Mouse (Mus musculus) stomach, adult 2 months (tissue): ENCODE results near the gene Tsga10. TPM values are rescaled to one million over a fixed set of nuclear protein-coding genes. Genes with fewer than 3 reads are reported as not detected.

Experiments used
- polyA plus RNA-seq: library from polyadenylated mRNA; depleted of rRNA; stranded (reverse); fragments of >200 nt; gene quantifications from 2 replicates; pipeline ENCODE4 v1.2.3, GENCODE M21; 2012; rRNA removed

The Tsga10 gene
- polyA plus RNA-seq: 0.03 and 0.08 TPM in 2 replicates

GRCm38 (mm10) chr1:37866286-37866685 lies at the start of gene Tsga10:
Gene Tsga10, minus strand, starts transcription at chr1:37866429.

DNA sequence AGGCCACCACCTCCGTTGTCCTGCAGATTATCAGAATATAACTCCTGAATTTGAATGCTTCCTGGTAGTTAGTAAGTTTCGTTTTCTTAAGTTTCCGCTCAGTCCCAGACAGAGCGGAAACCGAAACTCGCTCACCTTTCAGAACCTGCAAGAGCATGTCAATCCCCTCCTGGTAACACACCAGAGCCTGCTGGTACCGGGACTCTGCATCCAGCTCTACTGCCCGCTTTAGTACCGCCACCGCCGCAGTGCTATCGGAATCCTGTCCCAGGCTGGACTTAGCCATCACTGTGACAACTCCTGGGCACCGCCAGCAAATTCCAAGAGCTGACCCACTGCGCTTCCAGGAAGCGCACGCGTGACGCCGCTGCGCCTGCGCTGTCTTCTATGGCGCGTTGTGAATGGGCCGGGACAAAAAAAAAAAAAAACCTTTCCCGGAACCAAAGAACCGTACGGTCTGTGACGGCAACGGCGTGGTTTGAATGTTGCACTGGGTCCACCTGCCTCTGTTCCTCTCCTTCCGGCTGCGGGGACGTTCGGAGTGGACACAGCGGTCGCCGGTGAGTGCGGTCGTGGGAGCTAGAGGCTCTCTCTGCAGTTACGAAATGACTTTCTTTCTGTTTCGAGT lies 23.9 kb upstream of the Tsga10 start, which contains the start of the genes Mitd1 and Mrpl30:
Gene Mitd1 (minus strand): TSS at position 387 of the 628 bp plus-strand sequence.
Gene Mrpl30 (plus strand): TSS at position 453 of the 628 bp plus-strand sequence.

DNA sequence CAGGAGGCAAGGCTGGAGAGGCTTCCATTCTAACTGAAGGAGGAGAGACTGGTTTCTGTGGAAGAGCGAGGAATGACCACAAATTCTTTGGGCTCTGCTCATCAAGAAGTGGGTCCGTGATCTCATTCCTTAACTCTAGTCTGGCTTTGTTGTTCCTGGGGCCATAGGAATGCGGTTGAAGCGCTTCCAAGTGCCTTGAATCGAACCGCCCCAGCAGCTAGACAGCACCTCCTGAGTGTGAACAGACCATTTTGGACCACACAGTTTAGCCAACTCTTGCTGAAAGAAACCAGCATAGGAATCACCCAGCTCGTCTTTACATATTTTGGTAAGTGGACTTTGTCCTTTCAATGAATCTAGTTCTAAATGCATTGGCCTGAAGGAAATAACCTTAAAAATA lies 5.5 kb upstream of the Tsga10 start, which contains the start of gene Lipt1:
Gene Lipt1 (plus strand): TSS at position 35 of the 400 bp plus-strand sequence.

GRCm38 (mm10) chr1:37719761-37720640 lies 146.2 kb downstream of the Tsga10 start, which contains the start of gene 2010300C02Rik:
Gene 2010300C02Rik, minus strand, starts transcription at chr1:37720085.

Other genes starting within 250 kb of the Tsga10 start
- gene 2010300C02Rik, start 146.3 kb downstream of the Tsga10 start, polyA plus RNA-seq: 10.8 and 11.0 TPM in 2 replicates
- gene Lipt1, start 5.3 kb upstream of the Tsga10 start, polyA plus RNA-seq: 0.15 and 0.25 TPM in 2 replicates
- gene Mitd1, start 24.0 kb upstream of the Tsga10 start, polyA plus RNA-seq: 1.2 TPM in 2 replicates
- gene Mrpl30, start 24.0 kb upstream of the Tsga10 start, polyA plus RNA-seq: 15.6 and 21.5 TPM in 2 replicates
- gene Lyg2, start 50.1 kb upstream of the Tsga10 start, polyA plus RNA-seq: not detected in 2 replicates
- 1.8 and 16.3 TPM in 2 replicates for gene Lyg1, start 91.3 kb upstream of the Tsga10 start, polyA plus RNA-seq
- gene Txndc9, start 131.5 kb upstream of the Tsga10 start, polyA plus RNA-seq: 0.83 and 1.5 TPM in 2 replicates
- 0.32 and 0.66 TPM in 2 replicates for gene Eif5b, start 131.6 kb upstream of the Tsga10 start, polyA plus RNA-seq